Mouse (Mus musculus): ENCODE measurements around the gene Rcc2. TPM values are rescaled to one million over a fixed set of nuclear protein-coding genes. Genes with fewer than 3 reads are reported as not detected.

The Rcc2 gene
- polyA plus RNA-seq, 1 experiment: 37.0 TPM

- no peak for DNase-seq (ENCODE audit: low read depth)
These were observed 15.4 kb upstream of the Rcc2 start for GRCm38 (mm10) chr4:140684881-140685303.

DNA sequence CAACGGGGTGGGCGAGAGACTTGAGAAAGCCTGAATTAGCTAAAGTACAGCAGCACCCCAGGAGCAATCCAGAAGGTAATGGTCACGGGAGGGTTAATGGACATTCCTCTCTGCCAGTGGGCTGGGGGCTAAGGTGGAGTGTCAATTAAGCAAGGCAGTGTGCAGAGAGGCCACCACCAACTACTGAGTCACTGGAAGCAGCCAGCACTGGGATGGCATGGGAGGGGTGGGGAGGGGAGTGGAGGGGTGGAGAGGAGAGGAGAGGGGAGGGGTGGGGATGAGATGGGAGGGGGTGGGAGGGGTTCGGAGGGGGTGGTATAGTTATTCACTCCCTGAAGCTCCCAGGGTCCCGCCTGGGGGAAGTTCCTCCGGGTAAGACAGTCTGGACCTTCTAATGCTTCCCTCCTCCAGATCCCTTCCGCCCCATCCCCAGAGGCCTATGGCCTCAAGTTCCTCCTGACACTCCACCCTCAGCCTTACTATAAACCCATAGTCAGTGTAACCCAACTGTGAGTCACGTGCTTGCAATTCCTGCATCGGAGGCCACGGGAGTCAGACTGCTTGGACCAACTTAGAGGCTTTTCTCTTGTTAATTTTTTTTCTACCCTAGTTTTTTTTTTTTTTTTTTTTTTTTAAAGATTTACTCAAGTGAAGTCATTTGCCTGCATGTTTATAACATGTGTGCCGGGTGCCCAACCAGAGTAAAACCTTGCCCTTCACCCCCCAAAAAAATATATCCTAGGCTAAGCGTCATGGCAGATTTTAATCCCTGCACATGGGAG lies 12.1 kb upstream of the Rcc2 start:
- no peak for DNase-seq (ENCODE audit: low read depth)

DNA sequence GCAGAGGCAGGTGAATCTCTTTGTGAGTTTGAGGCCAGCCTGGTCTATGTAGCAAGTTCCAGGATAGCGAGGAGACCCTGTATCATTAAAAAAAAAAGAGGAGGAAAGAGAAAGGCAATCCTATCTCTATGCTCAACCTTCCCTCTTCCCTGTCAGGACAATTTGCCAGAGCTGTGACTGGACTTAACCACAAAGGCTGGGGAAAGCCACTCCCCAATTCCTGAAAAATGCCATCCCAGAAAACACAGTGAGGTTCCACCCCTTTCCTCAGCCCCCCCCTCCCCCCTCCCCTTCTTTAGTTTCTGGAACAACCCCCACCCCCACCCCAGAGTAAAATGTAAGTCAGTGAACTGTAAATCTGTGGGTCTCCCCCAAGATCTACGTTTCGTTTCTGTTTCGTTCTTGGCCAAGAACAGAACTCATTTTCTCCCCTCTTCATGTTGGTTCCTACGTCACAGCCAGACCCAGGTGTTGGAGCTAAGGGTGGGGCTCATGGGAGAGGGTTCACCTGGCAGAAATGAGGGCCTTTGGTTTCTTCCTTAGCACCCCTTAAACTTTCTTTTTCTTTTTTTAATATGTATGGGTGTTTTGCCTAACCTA lies 11.4 kb upstream of the Rcc2 start:
- DNase-seq (ENCODE audit: low read depth): no peak

DNA sequence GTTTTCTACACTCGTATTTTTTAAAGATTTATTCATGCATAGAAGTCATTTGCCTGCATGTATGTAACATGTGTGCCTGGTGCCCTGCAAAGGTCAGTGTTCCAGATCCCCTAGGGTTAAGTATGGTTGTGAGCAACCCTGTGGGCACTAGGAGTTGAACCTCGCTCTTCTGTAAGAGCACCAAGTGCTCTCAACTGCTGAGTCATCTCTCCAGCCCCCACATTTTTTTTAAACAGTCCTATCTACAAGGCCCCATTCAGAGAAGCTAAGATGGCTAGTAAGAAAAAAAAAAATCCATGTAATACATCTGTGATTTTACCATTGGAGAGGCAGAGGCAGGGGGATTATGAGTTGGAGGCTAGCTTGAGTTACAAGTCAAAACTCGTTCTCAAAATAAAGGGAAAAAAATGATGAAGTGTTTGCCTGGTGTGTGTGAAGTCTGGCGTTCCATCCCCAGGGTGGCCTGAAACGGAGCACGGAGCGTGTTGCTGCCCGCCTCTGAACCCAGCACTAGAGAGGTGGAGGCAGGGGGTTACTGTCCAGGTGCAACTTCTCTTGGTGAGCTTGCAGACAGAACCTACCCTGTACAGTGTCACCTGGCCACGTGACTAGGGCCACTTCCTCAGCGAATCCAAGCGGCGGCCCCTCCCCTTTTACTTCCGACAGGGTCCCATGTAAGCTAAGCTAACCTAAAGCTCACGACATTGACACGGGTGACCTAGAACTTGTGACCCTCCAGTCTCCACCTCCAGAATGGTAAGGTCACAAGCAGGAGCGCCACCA lies 10.3 kb upstream of the Rcc2 start:
- no peak for DNase-seq (ENCODE audit: low read depth)

GRCm38 (mm10) chr4:140691481-140691880 lies 8.9 kb upstream of the Rcc2 start:
- DNase-seq (ENCODE audit: low read depth): no peak

DNA sequence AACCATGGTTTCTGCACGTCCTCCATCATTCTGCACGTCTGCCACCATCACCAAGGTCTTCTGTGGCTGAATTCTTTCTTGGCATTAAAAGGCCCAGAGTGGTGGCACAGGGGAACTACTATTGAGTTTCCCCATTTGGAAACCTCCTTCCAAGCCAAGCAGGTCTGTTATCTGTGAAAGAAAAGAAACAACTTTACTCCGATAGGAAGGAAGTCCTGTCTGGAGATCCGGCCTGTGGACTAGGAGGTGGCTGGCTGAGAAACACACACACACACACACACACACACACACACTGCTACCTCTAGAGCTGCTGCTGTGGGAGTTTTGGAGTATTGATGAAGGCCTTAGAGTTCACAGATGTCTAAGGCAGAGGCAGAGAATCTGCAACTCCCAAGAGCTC lies 6.8 kb upstream of the Rcc2 start:
- no peak for DNase-seq (ENCODE audit: low read depth)

GRCm38 (mm10) chr4:140694551-140695060 lies 5.7 kb upstream of the Rcc2 start:
- no peak for DNase-seq (ENCODE audit: low read depth)

DNA sequence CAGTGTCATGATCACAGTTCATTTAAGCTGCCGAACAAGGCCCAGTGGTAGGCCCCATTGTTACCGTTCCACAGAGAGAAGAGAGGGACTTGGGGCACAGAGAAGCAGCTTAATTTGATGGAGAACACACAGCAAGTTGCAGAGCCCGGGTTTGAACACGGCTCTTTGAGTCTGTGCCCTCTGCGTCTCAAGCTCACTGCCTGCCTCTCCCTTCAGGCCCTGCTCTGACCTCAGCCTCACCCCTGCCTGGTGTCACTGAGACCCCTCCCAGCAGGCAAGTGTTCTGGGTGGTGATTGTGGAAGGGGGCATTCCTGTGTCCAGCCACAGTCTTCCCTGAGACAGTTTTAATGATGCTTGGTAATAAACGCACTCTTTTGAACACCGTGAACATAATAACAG lies 5.2 kb upstream of the Rcc2 start:
- DNase-seq (ENCODE audit: low read depth): no peak

DNA sequence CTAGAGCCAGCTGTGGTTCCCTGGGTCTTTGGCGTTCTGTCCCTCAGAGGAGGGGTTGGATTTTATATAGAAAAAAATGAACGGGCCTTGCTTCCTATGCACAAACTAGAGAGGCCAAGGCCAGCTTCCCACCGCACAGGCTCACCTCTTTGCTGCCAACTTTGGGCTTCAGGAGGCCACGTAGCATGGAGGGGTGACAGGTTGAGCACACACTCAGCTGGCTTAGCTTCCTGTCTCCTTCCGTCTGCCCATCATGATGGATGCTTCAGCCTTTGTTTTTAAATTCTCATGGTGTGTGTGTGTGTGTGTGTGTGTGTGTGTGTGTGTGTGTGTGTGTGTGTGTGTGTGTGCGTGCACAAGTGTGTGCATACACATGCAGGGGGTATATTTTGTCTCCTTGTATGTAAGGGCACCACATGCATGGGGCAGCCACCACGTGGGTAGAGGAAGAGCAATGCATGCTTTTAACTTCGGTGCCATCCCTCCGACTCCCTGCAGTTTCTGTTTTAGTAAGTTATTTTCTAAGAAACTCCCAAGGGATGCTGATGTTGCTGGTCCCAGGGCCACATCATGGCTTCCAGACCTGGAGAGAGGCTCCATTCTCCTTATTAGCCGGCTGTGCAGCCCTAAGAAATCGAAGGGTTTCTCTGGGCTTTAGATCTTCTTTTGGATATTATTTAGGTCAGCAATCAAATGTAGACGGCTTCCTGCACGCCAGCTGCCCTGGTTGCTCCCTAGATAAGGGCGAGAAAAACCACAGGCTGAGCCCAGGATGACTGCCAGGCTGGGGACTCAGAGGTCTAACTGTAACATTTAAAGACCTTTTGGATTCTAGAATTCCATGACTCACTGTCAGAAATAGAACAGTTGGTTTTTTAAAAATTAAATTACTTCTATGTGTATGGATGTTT lies 4.4 kb upstream of the Rcc2 start:
- DNase-seq (ENCODE audit: low read depth): no peak

DNA sequence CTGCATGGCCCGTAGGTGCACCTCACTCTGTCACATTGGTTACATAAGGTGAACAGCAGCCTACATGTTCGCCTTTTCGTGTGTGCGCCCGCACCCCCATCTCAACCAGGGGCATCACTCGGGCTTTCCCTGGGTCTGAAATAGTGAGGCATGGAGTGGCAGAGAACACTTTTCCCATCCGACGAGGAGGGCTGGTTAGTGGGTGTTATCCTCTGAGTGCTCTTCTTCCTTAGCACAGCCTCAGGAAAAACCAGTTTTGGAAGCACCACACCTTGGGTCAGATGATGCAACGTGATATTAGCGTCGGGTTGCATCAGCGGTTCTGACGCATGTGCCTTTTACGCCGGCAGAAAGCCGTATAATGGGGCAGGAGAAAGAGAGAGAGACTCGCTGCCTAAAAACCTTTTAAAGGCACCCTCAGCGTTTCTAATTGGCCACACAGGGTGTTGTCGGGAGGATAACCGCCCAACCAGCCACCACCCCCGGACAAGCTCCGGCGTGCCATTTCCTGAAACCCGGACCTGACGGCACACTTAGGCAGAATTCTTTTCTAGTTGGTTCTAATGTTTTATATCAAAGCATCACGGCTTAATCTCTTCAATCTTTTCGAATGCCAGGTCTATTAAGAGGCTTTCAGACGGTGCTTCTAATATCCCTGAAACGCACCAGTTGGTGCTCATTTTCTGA lies 757 bp upstream of the Rcc2 start:
- peak; percentile 85 for DNase-seq (ENCODE audit: low read depth)

DNA sequence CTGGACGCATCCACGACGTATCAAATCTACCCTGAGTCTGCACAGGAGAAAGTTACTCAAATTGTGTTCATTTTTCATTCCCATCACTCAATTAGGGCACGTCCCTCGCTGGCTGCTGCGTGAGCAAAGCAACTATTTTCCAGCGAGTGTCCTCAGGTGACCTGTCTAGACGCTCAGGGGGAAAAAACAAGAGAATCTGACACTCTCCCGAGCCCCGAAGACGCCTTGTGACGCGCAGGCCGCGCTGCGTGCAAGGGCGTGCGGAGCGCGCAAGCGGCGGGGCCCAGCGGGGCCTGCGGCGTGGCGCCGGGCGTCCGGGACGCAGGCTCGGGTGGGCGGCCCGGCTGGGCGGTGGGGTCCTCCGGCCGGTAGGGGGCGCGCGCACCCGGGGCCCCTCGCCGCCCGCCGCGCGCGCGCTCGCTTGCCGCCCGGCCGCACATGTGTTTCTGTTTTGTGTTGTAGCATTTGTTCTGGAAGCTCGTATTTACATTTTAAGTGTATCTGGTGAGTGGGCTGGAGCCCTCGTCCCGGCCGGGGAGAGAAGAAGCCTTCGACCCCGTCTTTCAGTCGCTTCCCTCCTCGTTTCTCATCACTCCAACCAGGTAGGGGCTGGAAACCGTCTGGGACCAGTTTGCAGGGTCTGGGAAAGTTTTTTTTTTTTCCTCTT lies 841 bp downstream of the Rcc2 start:
- no peak for DNase-seq (ENCODE audit: low read depth)

GRCm38 (mm10) chr4:140701716-140702561 lies 1.6 kb downstream of the Rcc2 start:
- DNase-seq (ENCODE audit: low read depth): no peak

GRCm38 (mm10) chr4:140702611-140703327 lies 2.4 kb downstream of the Rcc2 start:
- DNase-seq (ENCODE audit: low read depth): no peak

- DNase-seq (ENCODE audit: low read depth): no peak
These were observed 3.3 kb downstream of the Rcc2 start for GRCm38 (mm10) chr4:140703636-140704035.

DNA sequence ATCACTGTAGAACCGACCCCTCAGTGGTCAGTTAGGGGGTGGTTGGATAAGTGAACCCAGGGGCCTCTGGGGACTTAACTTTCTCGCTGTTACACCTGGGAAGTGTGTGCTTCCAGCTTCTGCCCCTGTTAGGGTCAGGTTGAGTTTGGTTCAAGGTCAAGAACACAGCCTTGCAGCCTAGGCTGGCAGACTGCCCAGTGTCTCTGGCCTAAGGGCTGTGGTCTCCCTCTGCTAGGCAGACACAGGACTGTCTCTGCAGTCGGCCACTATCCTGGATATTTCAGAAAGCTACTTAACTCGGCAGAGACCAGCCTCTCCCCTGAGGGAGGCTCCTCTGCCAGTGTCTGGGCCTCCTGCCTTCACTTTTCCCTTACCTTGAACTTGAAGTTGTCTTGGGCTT lies 3.8 kb downstream of the Rcc2 start:
- no peak for DNase-seq (ENCODE audit: low read depth)

GRCm38 (mm10) chr4:140707615-140708014 lies 7.3 kb downstream of the Rcc2 start:
- no peak for DNase-seq (ENCODE audit: low read depth)

GRCm38 (mm10) chr4:140708297-140708927 lies 8.1 kb downstream of the Rcc2 start:
- DNase-seq (ENCODE audit: low read depth): no peak

DNA sequence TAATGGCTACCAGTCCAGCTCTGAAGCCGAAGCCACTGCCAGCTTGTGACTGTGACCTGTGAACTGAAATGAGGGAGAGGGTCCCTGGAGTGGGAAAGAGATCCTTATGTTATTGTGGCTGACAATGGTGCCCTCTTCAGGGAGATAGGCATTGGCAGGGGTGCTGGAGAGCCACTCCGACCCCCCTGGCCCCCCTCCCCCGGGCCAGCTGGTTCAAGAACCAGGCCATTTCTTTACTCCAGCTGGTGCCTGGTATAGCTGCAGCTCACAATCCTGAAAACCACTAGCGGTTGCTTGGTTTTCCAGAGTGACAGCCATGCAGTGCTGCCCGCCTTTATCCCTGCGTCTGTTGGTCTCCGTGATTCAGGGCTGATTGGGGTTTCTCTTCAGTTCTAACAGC lies 8.8 kb downstream of the Rcc2 start:
- no peak for DNase-seq (ENCODE audit: low read depth)

Data from gonadal fat pad, adult 2 months (tissue).